Mouse (Mus musculus) kidney, adult 8-10 months (tissue): ENCODE measurements around the gene Map1b.

Source experiments
- DNase-seq, 2 experiments: peaks; one replicate each; pipeline ENCODE4 v3.0.0; 2022

Gene Map1b

DNA sequence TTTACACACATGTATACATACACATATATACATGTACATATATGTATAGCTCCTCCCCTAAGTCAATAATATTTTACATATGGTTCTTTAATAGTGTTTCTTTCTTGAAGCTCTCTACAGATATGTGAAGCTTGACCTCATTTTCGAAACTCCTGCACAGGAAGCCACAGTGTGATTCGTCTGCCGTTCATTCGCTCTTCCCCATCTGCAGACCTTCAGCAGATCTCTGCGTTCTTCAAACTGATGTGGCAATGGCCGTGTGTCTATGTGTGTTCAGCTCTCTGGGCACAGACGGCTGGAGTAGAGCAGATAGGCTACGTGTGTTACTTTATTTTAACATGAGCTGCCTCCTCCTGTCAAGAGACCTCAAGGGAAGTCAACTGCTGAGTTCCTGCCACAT, 9.2 kb upstream of the Map1b start:
- DNase-seq = no peak

DNA sequence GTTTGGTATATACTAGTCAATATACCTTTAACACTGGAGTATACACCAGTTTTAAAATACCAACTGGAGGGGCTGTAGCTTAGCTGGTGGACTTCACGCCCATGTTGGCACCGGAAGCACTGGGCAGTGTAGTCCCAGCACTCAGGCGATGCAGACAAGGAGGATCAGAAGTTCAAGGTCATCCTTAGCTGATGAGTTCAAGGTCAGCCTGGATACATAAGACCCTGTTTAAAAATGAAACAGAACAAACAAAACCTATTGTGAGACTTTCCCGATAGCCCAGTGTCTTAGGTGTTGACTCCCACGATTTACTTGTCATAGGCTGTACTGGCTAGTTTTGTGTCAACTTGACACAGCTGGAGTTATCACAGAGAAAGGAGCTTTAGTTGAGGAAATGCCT, 1.5 kb upstream of the Map1b start:
- DNase-seq = no peak

DNA sequence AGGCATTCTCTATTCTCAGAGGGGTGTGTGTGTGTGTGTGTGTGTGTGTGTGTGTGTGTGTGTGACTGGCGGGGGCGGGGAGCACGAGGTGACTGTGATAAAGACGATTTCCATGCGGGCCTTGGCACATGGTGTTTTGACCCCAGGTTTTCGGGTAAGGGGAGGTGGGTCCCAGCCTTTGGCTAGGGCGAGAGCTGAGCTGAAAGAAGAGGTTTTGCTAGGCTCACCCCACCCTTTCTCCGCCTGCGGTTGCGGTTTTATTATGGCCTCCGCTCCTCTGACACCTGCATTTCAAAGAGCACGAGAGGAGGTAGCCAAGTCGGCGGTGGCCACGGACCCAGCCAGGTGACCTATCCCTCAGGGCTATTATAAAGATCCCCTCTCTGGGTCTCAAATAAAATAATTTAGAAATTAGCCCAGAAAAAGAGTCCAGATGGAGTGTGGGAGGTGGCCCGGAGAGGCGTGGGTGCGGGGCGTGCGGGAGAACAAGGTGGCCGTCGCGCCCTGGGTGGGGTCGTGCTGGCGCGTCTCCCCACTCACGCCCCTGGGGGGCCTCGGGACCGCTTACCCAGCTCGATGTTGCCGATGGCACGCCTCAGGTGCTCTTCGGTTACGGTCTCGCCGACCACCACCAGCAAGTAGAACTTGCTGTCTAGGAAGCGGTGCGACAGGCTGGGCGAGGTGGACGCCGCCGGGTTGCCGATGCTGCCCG, 448 bp downstream of the Map1b start:
- no peak for DNase-seq

DNA sequence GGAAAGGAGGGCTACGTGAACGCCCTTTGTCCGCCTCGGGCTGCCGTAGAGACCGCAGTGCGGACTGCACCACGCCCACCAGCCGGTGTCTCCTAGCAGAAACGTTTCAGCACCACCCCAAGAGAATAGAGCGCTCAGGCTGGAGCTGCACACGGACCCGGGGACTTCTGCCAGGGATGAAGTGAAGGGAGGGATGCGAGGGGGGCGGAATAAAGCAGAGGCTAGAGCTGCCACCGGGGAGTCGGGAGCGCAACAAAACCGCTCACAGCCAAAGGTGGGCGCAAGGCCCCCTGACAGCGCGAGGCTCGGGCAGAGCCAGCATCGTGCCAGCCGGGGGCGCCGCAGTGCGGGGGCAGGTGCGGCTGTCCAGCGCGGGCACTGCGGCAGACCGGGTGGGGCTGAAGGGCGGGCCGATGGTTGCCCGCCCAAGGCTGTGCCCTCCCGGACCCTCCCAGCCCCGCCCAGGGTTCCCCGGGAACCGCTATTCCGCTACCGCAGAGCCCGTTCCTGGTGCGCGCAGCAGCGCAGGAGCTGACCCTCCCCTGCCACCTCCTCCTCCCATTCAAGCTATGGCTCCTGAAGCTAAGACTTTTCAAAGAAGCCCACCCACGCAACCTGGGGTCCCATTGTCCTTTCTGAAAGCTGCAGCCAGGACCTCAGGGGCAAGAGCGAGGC, 1.3 kb downstream of the Map1b start:
- DNase-seq = peak; percentile 13 to 46

DNA sequence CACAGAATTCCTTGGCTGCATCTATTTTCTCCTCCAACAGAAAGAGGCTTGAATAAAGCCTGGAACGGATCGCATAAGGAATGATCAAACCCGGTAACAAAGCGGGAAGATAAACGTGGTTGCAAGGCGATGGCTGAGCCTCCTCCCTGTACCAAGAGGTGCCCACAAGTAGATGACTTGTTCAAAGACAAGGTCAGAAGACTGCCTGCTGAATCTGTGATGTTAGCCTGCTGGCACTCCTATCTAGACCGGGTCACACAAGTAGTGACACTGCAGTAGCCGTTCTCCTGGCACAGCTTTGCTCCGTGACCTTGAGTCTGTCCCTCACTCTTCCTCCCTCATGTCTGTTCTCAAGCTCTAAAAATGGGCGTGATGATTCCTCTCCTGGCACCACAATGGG, 2.4 kb downstream of the Map1b start:
- no peak for DNase-seq

DNA sequence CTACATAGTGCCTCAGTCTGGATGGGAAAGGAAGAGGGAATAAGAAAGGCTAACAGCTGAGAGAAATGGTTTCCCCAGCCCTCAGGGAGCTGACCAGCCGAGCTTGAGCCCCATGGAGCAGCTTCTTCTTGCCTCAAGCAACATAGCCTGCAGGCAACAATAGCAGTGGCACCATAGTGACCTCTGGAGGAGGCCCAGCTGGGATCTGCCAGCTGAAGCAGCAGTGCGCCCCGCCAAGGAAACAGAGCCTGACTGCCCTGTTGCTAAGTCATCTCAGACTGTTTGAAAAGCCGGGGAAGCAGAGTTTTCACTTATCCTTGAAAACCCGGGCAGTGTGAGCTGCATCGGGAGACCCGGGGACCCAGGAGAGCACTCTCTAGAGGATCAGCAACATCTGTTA, 3.2 kb downstream of the Map1b start:
- DNase-seq = peak in 1 of 2 experiments; percentile 33

DNA sequence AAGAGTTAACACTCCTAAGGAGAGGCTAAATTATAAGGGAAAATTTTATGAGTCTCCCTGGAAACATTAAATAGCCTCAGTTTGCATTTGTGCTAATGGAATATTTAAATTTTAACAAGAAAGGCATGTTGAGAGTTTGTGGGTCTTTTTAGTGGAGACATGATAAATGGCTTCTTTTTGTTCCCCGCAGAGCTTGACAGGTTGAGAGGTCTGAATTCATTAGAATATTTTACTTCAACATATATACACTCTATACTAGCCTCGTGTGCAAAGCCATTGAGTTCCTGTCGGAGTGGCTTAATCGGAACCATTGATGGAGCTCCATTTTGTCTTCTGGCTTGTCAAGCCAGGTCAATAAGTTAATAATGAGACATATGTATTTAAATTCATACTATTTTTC, 6.4 kb downstream of the Map1b start:
- no peak for DNase-seq

DNA sequence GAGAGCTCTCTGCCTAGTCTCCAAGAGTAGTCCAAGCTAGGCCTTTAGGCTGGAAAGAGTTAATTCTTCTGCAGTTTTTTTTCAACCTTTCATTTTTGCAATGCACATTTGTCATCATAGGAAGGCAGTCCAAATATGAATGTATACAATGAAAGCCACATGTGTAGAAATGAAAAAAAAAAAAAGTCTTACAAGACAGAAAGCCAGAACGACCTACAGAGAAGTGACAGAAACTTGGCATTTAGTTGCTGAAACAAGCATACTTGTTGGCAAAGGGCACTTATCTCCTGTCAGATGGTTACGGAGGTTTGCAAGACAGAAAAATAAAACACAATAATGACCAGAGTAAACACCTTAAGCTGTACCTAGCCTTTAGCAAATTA, 9.8 kb downstream of the Map1b start:
- no peak for DNase-seq

DNA sequence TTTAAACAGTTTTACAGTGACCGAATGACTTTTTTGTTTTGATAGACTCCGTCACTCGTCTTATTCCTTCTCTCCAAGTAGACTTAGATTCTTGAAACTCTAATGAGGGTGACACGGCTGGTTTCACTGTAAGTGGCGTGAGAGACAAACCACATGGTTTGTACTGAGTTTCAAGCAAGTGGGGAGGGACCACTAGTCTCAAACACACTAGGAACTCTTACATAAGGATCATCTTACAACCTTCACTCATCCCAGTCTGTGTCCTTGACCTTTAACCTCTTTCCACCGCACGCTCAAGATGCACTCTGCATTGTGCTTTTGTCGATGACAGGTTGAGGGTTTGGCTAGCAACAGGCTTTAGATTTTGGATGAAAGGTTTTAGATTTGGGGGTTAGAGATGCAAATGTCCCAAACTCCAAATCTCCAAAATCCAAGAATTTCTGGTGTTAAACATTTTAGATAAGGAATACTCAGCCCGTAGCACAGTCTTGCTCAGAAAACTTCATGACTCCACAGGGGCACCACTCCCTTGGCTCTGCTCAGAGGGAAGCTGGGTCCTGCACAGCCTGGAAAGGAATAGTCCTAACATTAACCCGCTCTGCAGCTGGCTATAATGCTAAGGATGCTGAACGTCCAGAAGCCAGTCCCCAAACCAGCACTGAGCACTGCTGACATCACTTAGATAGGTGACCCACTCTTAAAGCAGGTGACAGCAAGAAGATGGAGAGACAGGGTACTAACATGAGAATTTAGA, 10.3 kb downstream of the Map1b start:
- DNase-seq = no peak

DNA sequence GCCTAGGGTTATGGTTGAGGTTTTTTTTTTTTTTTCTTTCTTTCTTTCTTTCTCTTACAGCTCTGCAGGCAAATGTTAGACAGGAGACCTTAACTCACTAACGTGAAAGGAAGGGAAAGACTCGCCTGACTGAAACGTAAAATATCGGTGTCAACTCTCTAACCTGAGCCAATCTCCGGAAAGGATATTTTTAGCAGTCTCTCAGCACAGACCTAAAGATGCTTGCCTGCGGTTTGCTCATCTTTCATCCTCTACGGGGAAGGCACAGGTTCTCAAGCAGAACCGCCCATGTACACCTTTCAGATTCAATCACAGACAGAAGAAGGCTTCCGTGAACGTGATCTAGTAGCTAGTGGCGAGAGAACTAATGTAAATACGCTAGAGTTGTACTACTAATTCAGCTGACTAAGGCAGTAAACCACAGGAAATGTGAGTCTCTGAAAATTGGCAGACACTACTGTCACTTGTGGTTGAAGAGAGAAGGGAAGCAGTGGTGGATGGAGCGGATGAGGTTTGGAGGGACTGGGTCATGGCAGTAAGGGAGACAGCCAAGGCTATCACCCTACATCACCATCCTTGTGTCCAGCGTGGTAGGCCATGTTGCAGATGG, 12.9 kb downstream of the Map1b start:
- DNase-seq = no peak

DNA sequence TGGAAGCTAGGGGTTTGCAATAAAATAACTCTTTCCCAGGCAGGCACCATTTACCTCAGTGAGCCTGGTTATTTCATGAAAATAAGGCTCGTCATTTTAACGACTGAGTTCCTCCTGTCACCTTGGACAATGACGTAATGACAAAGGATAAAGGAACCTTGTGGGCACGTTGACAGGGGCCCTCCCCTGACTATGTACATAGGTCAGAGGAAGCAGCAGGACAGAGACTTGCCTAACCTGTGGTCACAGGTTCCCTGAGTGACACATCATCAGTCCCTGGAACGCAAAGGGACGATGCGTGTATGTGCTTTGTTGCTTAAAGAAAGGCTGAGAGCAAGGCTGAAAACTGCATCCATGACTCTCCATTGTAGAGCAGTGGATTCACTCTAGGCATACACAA, 13.4 kb downstream of the Map1b start:
- DNase-seq = no peak

DNA sequence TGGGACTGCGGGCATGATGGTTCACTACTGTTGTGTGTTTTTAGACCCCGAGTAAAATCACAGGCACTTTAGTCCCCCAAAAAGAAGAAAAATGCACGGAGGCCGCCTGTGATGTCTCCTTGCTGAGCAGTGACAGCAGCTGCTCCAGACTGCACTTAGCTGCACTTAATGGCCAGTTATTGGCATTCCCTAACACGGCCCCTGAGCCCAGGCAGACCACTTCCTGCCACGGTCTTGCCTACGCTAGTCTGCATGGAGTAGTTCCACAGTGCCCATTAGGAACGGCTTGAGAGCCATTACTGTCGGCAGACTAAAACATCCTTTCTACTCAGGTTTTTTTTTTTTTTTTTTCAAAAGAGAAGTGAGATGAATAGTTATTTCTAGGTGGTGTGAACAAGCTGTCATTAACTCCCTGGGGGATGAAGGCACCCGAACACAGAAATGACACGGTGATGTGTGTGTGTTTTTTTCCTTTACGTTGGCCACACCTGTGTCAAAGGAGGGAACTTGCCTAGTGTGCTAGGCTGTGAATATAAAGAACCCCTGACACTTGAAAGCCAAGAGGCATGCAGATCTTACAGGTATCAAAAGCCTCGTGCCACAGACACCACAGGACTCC, 14.1 kb downstream of the Map1b start:
- no peak for DNase-seq

DNA sequence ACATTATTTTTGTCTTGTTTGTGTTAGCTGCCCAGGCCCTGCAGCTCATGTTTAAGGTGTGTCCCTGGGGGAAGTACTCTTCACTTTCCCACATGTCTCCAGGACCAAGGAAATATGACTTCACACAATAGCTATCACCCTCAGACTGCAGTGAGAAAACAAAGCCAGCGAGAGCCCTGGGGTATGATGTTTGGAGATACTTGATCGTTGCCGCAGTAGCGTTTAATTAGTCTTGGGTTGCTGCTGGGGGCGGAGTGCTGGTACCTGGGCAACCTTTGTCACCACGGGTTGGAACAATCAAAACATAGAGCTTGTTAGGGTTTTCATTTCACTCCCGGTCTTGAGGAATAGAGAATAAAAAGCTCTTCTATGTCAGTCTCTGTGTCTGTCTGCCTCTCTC, 14.9 kb downstream of the Map1b start:
- no peak for DNase-seq

DNA sequence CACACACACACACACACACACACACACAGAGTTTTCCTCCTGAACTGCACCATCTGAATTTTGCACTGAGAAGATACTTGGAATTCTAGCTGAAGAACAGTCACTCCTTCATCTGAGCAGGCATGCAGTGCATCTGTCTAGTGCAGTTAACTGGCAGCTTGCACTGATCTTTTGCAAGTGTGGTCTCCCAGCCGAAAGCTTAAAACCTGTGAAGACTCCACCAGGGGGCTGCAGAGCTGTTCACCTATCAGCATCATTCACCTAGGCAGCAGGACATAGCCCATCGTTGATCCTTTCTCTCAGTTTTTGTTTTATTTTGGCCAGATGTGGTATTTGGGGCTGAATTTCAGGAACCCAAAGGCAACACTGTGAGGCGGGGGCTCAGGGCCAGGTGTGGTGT, 15.7 kb downstream of the Map1b start:
- no peak for DNase-seq

DNA sequence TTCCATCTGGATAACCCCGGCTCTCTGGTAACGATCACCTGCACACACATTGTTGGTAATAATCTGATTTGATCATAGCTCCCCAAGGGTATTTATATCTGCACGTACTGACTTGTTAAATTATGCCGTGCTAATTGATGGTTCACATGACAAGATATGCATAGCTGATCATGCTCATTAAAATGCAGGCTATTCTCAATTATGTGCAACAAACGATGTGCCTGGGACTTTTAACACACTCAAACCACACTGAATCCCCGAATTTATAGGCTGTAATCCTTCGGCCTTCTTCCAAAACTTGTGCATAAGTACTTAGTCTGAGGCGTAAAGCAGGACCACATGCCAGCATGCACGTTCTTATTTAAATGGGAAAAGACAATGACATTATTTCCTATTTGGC, 16.6 kb downstream of the Map1b start:
- no peak for DNase-seq

DNA sequence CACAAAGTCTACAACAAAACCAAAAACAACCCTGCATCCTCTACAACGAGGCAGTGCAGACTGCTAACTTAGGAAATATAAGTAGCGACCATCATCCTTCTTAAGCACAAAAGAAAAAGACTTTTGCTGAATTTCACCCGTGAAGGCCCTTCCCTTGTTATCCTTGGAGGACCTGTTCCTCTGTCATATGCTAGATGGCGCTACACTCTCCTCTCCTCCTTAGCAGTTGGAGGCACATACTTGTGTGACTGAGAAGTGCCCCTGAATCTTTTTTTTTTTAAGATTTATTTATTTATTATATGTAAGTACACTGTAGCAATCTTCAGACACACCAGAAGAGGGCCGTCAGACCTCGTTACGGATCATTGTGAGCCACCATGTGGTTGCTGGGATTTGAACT, 20.2 kb downstream of the Map1b start:
- DNase-seq = no peak

DNA sequence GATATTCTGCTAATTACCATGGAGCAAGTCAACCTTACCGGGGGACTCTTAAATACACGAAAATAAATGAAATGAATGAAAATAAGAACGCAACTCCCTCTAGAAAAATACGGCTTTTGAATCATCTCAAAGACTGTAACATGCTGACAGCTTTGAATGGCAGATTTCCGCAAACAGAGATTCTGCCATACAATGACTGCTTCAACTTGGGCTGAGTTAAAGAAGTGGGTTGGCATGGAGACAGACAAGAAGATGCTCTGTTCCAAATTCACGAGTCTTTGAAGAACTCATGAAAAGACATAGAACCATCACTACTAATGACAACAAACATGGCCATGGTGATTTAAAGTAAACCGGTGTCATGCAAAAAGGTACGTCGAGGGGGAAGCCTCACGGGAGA, 21.9 kb downstream of the Map1b start:
- no peak for DNase-seq

DNA sequence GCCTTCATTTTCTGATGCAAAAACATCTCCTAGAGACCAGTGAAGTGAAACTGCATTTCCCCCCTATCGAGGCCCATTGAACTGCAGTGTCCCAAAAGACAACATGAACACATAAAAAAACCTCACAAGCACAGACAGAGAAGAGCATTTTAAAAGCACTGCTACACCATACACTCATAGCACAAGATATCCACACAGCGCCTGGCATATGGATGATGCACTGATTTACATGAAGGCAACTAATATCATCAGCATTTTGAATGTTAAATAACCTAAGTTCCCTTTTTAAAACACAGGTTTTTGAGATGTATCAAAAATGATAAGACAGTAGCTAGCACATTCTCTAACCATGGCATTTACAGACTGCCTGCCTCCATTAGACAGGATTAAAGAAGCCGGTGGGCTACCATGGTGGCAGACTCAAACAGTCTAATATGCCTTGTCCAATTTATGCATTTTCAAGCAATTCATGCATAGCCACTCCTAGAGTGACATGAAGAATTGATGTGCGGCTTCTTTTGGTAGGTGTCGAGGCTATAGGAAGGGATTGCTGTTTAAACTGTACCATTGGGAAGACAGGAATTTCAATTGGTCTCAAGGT, 22.9 kb downstream of the Map1b start:
- DNase-seq = no peak

DNA sequence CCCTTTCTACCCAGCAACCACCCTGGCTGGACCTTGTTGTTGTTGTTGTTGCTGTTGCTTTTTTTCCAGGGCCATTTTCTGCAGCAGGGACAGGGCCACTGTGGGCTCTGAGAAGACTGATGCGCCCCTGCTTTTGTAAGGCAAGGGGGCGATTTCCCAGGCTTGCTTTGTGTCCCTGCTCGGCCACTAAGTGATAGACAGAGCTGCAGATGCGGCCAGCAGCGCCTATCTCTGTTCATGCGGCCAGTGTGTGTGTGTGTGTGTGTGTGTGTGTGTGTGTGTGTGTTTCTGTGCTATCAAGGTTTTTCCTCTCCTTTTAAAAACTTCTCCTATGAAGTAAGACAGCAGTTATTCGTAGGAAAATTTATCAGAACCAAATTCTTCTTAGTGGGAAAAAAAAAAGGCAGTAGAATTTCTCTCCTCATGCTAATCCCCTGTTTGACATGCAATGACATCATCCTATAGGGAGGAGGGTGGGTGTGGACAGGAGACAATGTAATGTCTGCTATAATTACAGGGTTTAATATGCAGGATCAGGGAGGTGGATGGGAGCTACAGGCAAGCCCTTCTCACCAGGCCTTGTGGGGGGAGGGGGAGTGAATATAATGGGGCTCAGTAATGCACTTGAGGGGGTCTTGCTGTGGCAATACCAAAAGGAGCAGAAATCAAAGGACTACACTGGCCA, 23.6 kb downstream of the Map1b start:
- DNase-seq = no peak

DNA sequence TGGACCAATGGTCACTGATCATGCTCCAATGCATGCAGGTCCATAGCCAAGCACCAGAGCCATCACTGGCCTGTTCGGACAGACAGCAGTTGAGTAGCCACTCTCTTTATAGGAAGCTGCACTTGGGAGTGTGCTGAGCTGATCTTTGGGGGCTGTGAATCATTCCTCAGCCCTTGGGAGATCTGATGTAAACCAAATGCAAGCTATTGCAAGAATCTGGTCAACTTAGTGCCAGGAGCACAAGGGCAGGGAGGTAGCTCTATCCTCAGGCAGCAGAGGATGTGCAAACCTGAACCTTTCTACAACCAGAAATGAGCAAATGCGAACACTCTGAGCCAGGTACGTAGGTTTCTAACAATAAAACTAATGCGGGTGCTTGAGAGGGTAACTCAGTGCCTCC, 26.3 kb downstream of the Map1b start:
- DNase-seq = no peak

DNA sequence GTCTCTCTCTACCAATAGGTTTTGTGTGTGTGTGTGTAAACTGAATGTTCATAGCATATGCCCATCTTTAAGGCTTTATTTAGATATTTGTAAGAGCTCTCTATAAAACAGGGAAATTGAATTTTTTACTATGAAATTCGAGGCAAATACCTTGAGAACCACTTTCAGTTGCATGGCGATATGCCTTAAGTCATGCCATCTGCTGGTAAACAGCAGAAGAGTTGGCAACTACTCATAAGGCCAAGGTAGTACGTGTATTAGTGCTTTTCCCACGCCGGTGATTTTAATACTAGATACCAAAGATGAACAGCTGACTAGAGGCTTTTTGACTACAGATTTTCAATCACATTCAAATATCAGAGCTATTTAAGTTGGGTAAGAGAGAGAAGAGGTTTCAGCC, 27.2 kb downstream of the Map1b start:
- DNase-seq = no peak

DNA sequence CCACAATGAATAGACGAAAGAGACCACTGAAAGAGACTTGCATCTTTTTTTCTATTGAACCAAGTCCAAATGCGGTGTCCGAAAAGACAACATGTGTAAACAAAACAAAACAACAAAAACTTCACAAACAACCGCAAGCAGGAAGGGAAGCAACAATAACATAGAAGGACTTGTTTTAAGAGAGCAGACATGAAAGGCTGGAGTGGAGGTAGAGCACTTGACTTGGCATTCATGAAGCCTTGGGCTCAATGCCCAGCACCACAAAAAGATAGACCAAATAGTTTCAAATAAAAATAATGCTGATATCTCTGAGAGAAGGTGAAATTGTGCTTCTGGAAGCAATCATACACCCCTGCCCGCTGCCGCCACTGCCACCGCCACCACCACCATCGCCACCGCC, 30.5 kb downstream of the Map1b start:
- DNase-seq = no peak
